Mouse (Mus musculus): ENCODE data around the gene Gdpd5. TPM values are rescaled to one million over a fixed set of nuclear protein-coding genes. Genes with fewer than 3 reads are reported as not detected.

Gdpd5 gene
- polyA plus RNA-seq (2015; fragmentation: Nextera tagmentation; extraction: Ambion mirVana), result 43.8 and 49.3 TPM in 2 replicates

DNA sequence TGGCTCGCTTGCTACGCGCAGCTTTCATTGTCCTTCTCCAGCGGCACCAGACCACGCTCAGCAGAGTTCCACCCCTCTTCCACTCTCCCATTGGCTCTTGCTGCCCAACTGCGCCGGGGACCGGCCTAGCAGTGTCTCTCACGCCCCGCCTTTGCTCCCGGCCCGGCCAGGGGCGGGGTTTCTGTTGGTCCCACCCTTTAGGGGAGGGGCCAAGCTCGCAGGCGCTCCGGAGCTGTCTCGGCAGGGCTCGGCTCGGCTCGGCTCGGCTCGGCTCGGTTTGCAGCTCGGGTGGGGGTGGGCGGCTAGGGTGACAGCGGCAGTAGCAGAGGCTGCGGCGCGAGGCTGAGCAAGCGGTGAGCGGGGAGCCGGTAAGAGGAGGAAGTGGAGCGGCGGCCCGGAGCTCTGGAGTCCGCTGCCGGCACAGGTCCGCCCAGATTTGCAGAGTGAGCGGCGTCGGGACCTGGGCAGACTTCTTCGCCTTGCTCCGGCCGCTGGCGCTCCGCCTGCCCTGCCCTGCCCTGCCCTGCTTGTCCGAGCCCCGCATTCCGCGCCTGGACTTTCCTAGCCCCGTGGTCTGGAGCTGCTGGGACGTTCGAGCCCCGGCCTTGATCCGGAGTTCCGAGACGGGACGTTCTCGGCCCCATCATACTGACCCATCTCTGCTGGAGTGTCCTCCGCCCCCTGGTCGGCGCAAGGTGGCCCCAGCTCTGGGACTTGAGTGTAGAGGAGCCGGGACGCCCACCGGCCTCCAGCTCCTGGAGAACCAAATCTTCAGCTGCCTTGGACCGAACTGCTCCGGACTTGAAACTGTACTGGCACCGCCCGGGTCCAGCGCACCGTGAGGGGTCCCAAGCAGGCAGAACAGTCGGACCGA is at the start of gene Gdpd5:
Gene Gdpd5 (plus strand): TSS at position 201 of the 874 bp plus-strand sequence.
- Histone ChIP-seq H3K9ac (peak within 1 kb of the TSS; percentile 85), H3K9me3 (no peaks in the 10 kb centered on the region), H3K4me3 (peak within 1 kb of the TSS; percentile 78), H3K4me2 (peak within 1 kb of the TSS; percentile 73), H3K27me3 (no peaks in the 10 kb centered on the region), H3K36me3 (no peaks in the 10 kb centered on the region), H3K27ac (replicated peaks) (peak within 1 kb of the TSS; percentile 96), H3K4me1 (replicated peaks) (peaks cover 49% of the 10 kb centered on the region)
- peak; percentile 95 for ATAC-seq (ENCODE audit: low FRiP score, low read depth)
- WGBS, result under 1% methylated on average over 71 of the region's 73 CpGs

- Histone ChIP-seq H3K27ac (replicated peaks) (0 out of 2 replicates have a peak overlapping the region, but pooled peaks have one; percentile 27), H3K36me3 (peaks cover 19% of the 10 kb centered on the region), H3K4me1 (replicated peaks) (peaks cover 9% of the 10 kb centered on the region), H3K9ac (no peak overlapping the region), H3K4me2 (no peak overlapping the region), H3K27me3 (no peaks in the 10 kb centered on the region), H3K9me3 (no peaks in the 10 kb centered on the region), H3K4me3 (no peak overlapping the region)
- ATAC-seq (ENCODE audit: low FRiP score, low read depth), result no peak; the same call in 1 of the 2 replicates
- WGBS, result 48% methylated on average over 12 of the region's 12 CpGs
Measured at GRCm38 (mm10) chr7:99332774-99333480, 48.3 kb upstream of the Gdpd5 start.

- no peak for ATAC-seq (ENCODE audit: low FRiP score, low read depth)
- WGBS, result 81% methylated on average over 8 of the region's 8 CpGs
- H3K27me3 ChIP-seq, result no peaks in the 10 kb centered on the region
Measured at GRCm38 (mm10) chr7:99340736-99341135, 40.5 kb upstream of the Gdpd5 start.

DNA sequence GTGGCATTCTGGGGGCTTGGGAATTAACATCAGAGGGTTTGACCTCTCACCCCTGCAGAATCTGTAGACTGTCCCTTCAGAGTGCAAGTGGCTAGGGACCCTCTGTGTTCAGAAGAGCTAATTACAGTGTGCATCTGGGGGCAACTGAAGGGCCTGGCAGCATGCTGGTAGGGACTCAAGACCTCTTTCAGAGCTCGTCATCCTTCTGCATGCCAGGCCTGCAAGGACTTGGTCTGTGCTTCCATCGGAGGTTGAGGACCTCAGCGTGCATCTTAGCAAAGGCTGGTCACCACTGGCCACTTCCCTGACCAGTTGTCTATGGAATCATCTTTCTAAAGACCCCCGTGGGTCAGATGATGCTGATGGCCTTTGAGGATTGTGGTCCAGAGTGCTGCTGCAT is 37.6 kb upstream of the Gdpd5 start:
- no peaks in the 10 kb centered on the region for H3K9me3 ChIP-seq
- H3K4me3 ChIP-seq, result no peak overlapping the region
- H3K27ac ChIP-seq (replicated peaks), result no peak overlapping the region
- peaks cover 1% of the 10 kb centered on the region; the same call in 1 of the 2 replicates for H3K36me3 ChIP-seq
- WGBS, result 85% methylated on average over 4 of the region's 4 CpGs
- no peaks in the 10 kb centered on the region for H3K27me3 ChIP-seq
- H3K4me1 ChIP-seq (replicated peaks), result no peaks in the 10 kb centered on the region
- H3K4me2 ChIP-seq, result no peak overlapping the region
- no peak overlapping the region for H3K9ac ChIP-seq
- no peak for ATAC-seq (ENCODE audit: low FRiP score, low read depth)

More at GRCm38 (mm10) chr7:99340736-99341135, 40.5 kb upstream of the Gdpd5 start:
- H3K9me3 ChIP-seq, result no peaks in the 10 kb centered on the region
- H3K4me1 ChIP-seq (replicated peaks), result no peaks in the 10 kb centered on the region
- H3K4me2 ChIP-seq, result no peak overlapping the region
- H3K36me3 ChIP-seq, result peaks cover 24% of the 10 kb centered on the region
- H3K9ac ChIP-seq, result no peak overlapping the region
- H3K4me3 ChIP-seq, result no peak overlapping the region
- no peak overlapping the region for H3K27ac ChIP-seq (replicated peaks)

DNA sequence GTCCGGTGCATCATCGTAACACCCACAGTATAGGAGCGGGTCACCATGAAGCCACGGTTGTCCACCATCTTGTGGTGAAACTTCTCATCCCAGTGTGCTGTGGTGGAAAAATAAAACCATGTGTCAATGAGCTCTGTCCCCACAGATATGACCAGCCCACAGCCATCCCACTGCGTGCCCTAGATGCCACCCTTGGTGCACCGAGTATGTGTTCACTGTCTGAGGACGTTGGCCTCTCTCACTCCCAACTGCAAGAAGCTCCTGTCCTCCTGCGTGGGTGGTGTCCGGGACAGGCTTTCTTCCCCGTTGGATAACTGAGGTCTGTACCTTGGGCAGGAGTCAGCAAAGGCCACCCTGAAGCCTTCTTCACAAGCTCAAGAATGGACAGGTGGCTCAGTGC is 33.9 kb upstream of the Gdpd5 start:
- Histone ChIP-seq H3K27me3 (no peaks in the 10 kb centered on the region), H3K4me3 (no peak overlapping the region), H3K36me3 (no peaks in the 10 kb centered on the region; the same call in 1 of the 2 replicates), H3K4me2 (no peak overlapping the region), H3K9me3 (no peaks in the 10 kb centered on the region), H3K4me1 (replicated peaks) (peaks cover 24% of the 10 kb centered on the region), H3K27ac (replicated peaks) (no peak overlapping the region), H3K9ac (no peak overlapping the region)
- 96% methylated on average over 10 of the region's 10 CpGs for WGBS
- ATAC-seq (ENCODE audit: low FRiP score, low read depth), result no peak

DNA sequence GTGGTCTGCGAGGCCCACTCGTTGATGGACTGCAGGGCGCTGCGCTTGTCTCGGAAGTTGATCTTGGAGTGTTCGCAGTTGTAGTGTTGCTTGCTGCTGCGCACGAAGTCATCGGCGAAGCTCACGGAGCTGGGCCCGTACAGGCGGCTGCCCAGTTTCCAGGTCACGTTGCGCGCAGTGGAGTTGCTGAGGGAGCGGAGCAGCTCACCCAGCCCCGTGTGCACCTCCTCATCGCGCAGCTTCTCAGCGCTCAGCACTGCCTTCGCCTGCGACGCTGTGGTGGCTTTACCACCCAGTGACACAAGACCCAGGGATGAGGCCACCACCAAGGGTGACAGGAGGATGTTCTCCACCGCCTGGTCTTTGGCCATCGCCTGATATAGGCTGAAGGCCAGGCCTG is 32.3 kb upstream of the Gdpd5 start:
- ATAC-seq (ENCODE audit: low FRiP score, low read depth), result no peak
- Histone ChIP-seq H3K4me3 (no peak overlapping the region), H3K4me1 (replicated peaks) (peaks cover 35% of the 10 kb centered on the region), H3K9ac (no peak overlapping the region), H3K4me2 (no peak overlapping the region), H3K27ac (replicated peaks) (no peak overlapping the region), H3K36me3 (no peaks in the 10 kb centered on the region; the same call in 1 of the 2 replicates), H3K9me3 (no peaks in the 10 kb centered on the region), H3K27me3 (no peaks in the 10 kb centered on the region)
- whole genome bisulfite sequencing, result 97% methylated on average over 26 of the region's 26 CpGs

DNA sequence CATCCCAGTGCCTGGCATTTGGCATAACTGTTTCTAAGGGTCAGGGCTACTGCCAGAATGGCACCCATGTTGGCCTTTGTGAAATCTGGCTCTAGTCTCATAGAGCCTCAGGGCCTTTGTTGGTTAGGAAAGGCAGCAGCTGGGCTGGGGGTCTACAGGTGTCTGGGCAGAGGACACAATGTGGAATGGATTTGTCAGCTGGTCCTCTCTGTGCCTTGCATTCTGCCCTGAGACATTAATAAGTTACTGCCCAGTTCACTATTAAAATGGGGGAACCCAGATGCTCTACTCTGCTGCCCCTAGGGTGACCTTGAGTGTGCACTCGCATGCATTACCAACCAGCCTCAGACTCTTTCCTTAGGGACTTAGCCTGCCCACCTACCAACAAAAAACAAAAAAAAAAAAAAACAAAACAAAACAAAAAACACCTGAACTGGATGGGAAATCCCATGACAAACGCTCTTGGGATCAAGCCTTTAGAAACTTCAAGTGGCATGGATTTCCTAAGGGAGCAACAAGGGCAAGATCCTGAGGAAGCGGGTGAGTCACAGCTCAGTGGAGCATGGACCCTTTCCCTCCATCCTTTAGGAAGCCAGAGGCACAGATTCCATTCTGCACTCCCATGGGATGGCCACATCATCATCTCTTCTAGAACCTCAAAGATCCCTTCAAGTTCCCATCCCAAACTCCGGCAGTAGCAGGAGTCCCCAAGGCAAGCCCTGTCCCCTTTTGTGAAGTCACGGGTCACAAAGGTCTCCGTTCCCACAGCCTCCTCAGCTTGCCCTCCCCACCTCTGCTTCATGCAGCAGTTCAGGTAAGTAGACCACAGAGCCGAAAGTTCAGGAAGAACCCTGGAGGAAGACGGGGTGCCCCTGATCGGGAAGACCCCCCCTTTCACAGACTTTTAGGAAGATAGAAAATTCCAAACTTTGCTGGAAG is 31.2 kb upstream of the Gdpd5 start:
- H3K4me2 ChIP-seq, result peak overlapping the region; percentile 58
- H3K4me1 ChIP-seq (replicated peaks), result peaks cover 38% of the 10 kb centered on the region
- H3K36me3 ChIP-seq, result no peaks in the 10 kb centered on the region; the same call in 1 of the 2 replicates
- H3K9ac ChIP-seq, result no peak overlapping the region; the same call in 1 of the 2 replicates
- H3K9me3 ChIP-seq, result no peaks in the 10 kb centered on the region
- 0 out of 2 replicates have a peak overlapping the region, but pooled peaks have one; percentile 37 for H3K4me3 ChIP-seq
- WGBS, result 71% methylated on average over 9 of the region's 9 CpGs
- H3K27ac ChIP-seq (replicated peaks), result no peak overlapping the region
- ATAC-seq (ENCODE audit: low FRiP score, low read depth), result no peak
- H3K27me3 ChIP-seq, result no peaks in the 10 kb centered on the region

GRCm38 (mm10) chr7:99351104-99351801 is 30.0 kb upstream of the Gdpd5 start:
- Histone ChIP-seq H3K27ac (replicated peaks) (peak overlapping the region; percentile 71), H3K9ac (peak overlapping the region; percentile 48), H3K9me3 (no peaks in the 10 kb centered on the region), H3K27me3 (no peaks in the 10 kb centered on the region), H3K4me2 (peak overlapping the region; percentile 58), H3K4me3 (peak overlapping the region; percentile 37), H3K4me1 (replicated peaks) (peaks cover 50% of the 10 kb centered on the region), H3K36me3 (no peaks in the 10 kb centered on the region; the same call in 1 of the 2 replicates)
- WGBS, result 9% methylated on average over 12 of the region's 12 CpGs
- no peak for ATAC-seq (ENCODE audit: low FRiP score, low read depth)

DNA sequence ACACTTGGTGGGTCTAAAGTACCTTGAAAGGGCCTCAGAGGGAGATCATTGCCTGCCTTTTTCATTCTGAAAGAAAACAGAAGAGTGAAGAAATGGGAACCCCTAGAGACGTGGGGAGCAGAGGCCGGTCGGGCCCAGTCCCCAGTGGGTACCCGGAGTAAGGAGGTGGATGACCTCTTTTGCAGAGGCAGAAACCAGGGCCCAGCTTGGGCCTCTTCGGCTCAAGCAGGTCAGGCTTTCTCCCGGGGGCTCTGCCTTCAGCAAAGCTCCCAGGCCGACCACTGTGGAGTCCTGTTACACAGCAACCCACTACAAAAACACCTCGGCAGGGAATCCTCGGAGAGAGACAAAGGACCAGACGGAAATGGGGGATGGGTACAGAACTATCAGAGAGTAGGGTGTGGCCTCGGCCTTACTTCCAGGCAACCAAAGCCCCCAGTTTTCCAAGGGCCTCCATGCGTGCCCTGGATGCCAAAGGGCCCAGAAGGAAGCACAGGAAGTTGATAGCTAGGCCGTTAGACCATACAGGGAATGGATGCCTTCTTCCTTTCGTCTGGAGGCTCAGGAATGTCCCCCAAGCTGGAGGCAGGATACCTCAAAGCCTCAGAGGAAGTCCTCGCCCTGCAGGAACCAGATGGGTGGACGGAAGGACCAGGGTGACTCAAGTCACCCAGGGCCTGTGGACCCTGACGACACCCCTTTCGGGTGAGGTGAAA is 29.3 kb upstream of the Gdpd5 start:
- Histone ChIP-seq H3K4me1 (replicated peaks) (peaks cover 57% of the 10 kb centered on the region), H3K4me3 (peak overlapping the region; percentile 37)
- peak; percentile 25; the same call in 1 of the 2 replicates for ATAC-seq (ENCODE audit: low FRiP score, low read depth)

More for the DNA sequence above, 29.3 kb upstream of the Gdpd5 start:
- Histone ChIP-seq H3K36me3 (no peaks in the 10 kb centered on the region), H3K4me2 (peak overlapping the region; percentile 58), H3K9ac (peak overlapping the region; percentile 48), H3K9me3 (no peaks in the 10 kb centered on the region), H3K27me3 (no peaks in the 10 kb centered on the region), H3K27ac (replicated peaks) (peak overlapping the region; percentile 71)
- 7% methylated on average over 18 of the region's 18 CpGs for WGBS
